Mouse (Mus musculus) CH12F3 (cell line): ENCODE results near the gene Klc1.

Source experiments
- in situ Hi-C: fragments of 300-500 bp; cut with MboI; formaldehyde crosslinking; loops from 2 replicates; pipeline ENCODE4 v1.14.3; 2020; ENCODE audit warnings: low sequenced_read_pairs

Klc1 gene

GRCm38 (mm10) chr12:111846815-111847214 is 88.2 kb downstream of the Klc1 start:
- in situ Hi-C loops = no loop called here

- in situ Hi-C loops = no loop called here
These were observed 89.7 kb downstream of the Klc1 start for GRCm38 (mm10) chr12:111848300-111848798.

GRCm38 (mm10) chr12:111851235-111851634 is 92.6 kb downstream of the Klc1 start:
- in situ Hi-C loops = no loop called here

GRCm38 (mm10) chr12:111851745-111852144 is 93.1 kb downstream of the Klc1 start:
- in situ Hi-C loops = no loop called here

GRCm38 (mm10) chr12:111853011-111853436 is 94.4 kb downstream of the Klc1 start:
- in situ Hi-C loops = no loop called here

- in situ Hi-C loops = no loop called here
These were observed 94.9 kb downstream of the Klc1 start for GRCm38 (mm10) chr12:111853546-111853945.

GRCm38 (mm10) chr12:111855448-111855847 is 96.8 kb downstream of the Klc1 start:
- in situ Hi-C loops = no loop called here
